Mouse (Mus musculus) T-helper 17 cell (primary cell): ENCODE measurements around the gene Dlg1.
"Not testable (repeated sequence)": the region's sequence is repeated elsewhere in the genome, so short reads cannot be mapped to it uniquely, and the experiment has no call there.

Experiments used
- in situ Hi-C, 2 experiments: fragments of 300-600 bp; cut with MboI, MseI; formaldehyde crosslinking; loops; 1 replicate in 1 of 2; 2 replicates in 1 of 2; pipeline ENCODE4 v1.15.1; 2025; ENCODE audit warnings: high pct_unique_total_duplicates in 2 of 2

Gene Dlg1

DNA sequence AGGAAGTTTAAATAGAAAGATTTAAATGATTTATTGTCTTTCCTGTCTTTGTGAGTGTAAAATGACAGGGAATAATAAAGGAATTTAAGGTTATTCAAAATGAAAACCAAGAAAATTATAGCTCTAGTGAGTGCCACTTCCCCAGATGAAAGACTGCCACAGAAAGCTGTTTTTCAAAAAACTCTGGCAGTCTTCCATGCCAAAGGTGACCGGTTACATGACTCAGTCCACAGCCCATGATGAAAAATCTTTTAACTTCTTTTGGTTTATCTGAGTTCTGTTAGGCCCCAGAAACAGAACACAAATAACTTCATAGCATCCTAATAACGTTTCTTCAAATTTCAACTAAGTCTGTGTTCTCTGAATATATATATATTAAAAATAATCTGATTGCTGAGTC is 7.7 kb upstream of the Dlg1 start:
- in situ Hi-C loops, result no loop called here

DNA sequence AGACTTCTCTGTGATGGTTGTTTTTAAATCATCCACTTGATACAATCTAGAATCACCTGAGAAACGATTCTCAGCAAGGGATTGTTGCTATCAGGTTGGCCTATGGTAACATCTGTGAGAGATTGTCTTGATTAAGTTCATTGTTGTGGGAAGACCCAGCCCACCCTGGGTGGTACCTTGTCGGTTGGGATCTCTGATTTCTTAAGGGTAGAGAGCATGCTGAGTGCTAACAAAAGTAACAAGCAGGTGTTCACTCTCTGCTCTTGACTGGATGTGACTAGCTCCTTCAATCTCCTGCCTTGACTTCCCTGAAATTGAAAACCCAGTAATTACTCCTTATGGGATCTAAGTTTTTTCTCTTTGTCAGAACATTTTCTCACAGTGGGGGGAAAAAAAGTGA is 5.7 kb upstream of the Dlg1 start:
- in situ Hi-C loops, result no loop called here

DNA sequence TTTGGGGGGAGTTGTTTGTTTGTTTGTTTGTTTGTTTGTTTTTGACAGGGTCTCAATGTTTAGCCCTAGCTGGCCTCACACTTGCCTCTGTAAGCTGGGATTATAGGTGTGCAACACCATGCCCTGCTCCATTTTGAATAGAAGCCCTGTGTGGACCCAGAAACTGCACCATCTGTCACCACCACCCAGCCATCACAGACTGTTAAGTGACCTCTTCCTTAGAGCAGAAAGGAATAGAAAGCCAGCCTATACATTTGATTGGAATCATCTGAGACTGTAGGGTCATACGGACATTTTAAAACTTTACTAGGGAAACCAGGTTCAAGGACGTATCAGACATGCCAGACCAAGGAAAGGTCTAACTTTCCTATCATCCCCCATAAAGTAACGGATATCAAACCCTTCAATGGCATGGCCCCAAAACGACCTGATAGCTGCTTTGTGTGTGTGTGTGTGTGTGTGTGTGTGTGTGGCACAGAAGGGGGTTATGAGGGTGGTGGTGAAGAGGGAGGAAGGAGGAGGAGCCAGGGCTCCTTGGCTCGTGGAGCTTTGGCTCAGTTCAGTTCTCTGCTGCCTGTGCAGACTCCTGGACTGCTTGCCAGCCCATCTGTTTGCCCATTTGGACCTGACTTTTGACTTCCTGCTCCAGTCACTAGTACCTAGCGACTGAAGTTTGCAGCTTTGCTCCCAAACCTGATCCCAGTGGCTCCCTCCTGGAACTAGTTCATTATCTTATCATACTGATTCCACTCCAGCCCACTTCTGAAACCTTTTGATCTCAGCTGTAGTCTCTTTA is 4.5 kb upstream of the Dlg1 start:
- in situ Hi-C loops, result no loop called here

DNA sequence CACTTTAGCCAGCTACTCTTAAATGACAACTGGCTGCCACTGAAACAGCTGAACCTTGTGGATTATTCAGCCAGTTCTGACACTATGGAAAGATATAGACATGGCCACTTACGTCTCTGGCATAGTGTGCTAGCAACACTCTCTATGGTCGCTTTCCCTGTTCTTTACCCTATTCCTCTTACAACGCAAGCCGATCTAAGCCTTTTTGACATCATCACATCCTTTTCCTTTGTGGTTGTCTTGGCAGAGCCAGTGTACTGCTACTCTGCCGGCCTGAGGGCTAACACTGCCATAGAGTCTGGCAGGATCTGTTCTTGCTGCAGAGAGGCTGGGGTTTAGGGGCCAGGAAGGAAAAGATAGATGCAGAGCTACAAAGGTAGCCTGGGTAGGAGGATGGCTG is 3.8 kb upstream of the Dlg1 start:
- in situ Hi-C loops, result no loop called here

DNA sequence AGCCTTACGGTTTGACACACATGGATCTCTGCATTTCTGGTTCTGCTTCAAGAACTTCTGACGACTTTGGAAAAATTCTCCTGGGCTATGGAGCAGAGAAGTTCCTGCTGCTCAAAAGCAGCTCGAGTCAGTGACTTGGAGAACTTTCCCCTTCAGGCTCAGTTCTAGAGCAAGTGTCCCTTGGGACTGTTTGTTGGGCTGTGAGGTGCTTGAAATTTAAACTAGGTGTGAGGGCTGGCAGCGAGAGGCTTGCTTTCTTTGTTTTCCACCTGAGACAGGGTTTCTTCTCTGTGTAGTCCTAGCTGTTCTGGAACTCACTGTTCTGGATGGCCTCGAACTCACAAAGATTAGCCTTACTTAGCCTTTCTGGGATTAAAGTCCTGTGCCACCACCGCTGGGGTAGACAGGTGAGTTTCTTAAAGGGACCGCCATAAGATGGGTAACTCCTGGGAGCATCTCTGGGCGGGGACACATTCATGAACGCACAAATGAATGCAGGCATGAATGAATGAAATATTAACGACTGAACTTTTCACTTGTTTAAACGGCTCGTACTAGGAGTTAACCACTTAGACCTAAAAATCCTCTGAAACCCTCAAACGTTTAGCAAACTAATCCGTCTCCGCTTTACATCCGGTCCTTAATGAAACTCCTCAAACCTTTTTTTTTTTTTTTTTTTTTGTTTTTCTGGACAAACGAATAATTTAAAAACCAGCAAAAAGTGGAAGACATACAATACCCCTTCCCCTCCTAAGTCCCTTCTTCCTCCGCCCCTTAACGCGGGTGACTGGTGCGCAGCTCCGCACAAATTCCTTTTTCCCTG is 476 bp upstream of the Dlg1 start:
- in situ Hi-C loops, result no loop called here

DNA sequence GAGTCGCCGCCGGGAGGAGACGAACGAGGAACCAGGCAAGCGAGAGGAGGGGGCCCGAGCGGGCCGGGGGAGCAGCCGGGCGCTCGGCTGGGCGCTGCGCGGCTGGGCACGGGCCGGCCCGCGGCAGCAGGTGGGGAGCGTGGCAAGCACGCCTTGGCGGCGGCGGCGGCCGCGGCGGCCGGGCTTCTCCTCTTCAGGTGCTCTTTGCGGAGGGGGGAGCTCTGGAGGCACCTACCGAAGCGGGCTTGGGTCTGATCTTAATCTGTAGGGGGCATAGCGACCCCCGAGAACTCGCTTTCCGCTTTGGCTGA is 999 bp downstream of the Dlg1 start:
- in situ Hi-C loops, result no loop called here

DNA sequence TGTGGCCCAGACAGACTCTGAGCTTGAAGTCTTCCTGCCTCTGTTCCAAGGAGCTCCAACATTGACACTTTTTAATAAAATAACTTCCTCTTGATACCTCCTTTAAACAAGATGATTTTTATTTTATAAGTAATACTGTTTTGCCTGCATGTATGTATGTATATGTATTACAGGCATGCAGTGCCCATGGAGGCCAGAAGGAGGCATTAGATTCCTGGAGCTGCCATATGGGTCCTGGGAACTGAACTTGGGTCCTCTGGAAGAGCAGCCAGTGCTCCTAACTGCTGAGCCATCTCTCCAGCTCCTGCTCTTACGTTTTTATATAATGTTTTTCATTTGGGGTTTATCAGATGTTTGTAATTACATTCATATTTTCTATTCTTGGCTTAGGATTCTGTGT is 9.0 kb downstream of the Dlg1 start:
- in situ Hi-C loops, result no loop called here

DNA sequence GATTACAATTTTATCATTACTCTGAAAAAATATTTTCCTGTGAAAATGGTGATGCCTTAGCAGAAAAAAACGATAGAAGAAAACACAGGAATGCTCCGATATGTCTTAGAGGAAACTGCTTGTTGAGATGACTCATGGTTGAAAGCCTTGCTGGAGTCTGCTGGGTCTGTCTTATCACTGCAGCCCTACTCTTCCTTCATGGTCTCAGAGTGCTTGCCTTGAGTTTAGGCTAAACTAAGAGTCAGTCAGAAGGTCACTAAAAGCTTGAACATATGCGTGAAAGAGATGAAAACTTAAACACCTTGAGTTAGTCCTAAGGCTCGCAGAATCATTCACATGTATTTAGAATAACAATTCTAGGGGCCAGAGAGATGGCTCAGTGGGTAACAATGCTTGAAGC is 14.2 kb downstream of the Dlg1 start:
- in situ Hi-C loops, result no loop called here

DNA sequence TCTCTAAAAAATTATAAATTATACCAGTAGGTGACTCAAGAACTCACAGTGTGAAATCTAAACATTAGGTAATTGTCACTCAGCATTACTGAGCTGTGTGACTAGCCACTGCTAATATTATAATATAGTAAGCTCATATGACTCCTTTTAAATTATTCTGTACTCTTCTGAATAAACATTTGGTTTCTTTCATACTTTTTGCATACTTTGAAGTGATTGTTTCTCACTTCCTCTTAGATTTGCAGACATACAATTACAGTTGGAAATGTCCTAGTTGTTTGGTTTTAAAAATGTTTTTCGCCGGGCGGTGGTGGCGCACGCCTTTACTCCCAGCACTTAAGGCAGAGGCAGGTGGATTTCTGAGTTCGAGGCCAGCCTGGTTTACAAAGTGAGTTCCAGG is 19.0 kb downstream of the Dlg1 start:
- in situ Hi-C loops, result no loop called here

DNA sequence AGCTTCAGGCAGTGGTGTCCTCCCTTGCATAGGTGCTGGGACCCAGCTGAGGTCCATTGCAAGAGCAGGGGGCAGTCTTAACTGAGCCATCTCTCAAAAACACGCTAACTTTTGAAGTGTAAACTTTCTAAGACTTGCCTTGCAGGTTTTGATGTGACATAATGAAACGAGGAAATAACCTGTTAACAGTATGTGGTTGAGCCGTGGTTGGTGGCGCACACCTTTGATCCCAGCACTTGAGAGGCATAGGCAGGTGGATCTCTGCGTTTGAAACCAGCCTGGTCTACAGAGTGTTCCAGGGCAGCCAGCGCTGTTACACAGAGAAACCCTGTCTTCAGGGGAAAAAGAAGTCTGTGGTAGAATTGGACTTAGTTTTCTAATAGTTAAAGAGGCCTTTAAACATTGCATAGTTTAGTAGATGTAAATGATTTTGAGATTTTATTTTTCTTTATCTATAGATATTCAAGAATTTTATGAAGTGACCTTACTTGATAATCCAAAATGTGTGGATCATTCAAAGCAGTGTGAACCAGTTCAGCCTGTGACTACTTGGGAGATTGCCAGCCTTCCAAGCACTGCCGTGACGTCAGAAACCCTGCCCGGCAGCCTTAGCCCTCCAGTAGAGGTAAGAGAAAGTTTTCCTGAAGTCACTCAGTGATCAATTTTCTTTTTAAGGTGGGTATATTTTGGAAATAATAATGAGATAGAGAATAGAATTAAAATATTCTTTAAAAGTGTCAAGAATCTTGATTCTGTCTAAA is 20.6 kb downstream of the Dlg1 start:
- in situ Hi-C loops, result no loop called here

DNA sequence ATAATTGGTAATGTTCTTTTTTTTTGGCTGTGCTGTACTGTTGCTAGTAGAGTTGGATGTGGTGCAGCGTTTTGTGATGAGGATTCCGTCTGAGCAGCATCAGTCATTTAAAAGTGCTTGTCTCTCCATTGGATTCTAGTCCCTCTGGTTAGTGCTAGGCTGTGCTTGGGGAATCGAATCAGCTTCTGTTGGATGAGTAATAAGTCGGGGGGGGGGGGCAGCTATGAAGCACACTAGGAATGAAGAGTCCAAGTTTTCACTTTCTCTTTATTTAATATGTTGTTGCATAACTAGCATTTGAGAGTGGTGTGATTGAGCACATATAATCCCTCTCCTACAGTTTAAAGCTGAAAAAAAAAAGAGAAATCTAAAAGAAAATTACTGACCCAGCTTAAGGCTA is 21.5 kb downstream of the Dlg1 start:
- in situ Hi-C loops, result no loop called here

DNA sequence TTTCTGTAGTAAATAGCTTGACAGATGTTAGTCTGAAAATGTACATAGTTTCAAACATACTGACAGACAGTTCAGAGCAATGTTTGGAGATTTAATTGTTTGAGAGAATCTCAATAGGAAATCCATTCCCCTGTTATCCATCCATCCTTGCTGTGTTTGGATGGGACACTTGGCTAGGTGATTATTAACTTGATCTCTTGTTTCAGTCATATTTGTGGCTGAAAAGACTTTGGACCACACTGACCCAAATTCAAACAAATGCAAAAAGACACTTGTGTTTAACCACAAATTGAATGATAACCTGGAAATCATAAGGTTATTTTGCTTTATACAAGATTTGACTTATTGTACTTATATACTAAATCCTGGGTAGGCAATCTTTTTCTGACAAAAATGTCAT is 24.5 kb downstream of the Dlg1 start:
- in situ Hi-C loops, result no loop called here

DNA sequence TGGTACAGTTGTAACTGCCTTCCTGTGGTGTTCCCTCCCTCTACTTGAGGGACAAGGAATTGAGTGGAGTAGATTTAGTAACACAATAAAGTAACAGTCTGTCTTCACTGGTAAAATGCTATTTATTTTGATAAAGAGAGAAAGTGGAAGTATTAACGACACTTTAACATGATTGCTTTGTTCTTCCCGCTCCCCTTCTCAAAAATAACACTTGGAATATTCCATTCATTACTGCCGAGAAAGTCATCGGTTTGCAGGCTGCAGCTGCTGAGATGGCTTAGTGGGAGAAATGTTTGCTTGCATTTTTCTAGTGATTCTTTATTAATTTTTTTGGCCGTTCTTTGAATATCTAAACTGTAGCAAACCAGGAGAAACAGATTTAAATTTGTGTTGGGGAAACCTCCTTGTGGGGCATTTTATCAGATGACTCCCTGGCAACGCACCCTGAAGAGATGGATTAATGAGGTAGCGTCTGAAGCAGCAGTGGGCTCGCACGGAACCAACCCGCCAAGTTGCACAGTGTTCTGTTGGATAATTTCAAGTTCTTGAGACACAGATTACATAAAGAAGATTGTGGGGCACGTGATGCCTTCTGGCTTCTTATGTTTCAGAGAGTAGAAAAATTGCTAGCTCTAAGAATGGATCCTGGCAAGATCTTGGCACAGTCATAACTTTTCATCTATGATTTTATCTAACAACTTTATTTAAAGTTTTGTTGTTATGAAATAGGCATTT is 32.2 kb downstream of the Dlg1 start:
- in situ Hi-C loops, result no loop called here

DNA sequence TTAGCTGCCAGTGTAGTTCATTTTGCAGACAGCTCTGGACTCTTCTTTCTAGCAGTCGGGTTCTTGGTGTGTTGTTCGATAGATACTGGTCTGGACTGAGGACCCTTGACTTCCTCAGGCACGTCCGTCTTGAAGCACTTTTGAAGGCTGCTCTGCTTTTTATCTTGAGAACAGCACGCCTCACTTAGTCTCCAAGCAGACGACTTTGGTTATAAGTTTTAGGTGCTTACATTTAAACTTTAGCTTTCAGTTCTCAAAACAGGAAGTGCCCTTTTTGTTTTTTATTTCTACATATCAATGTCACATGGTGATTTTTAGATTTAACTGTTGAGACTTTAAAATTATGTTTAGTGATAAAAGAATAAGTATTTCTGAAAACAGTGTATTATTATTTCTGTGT is 33.1 kb downstream of the Dlg1 start:
- in situ Hi-C loops, result no loop called here

DNA sequence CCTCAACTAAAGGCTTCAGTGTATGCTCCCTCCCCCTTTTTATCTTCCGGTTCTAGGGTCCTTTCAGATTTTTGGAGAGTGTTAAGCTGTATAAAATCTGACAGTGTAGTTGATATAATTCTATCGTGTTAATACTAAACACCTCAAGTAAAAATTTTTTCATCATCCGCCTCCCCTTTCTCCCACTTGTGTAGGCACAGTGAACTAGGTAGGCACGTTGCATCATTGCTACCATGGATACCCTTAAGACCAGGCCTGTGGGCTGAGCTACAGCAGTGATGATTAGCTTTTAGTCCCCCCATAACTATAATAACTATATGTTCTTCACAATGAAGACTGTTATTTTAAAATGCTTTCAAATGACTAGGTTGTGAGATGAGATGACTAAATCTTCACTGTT is 34.1 kb downstream of the Dlg1 start:
- in situ Hi-C loops, result no loop called here

DNA sequence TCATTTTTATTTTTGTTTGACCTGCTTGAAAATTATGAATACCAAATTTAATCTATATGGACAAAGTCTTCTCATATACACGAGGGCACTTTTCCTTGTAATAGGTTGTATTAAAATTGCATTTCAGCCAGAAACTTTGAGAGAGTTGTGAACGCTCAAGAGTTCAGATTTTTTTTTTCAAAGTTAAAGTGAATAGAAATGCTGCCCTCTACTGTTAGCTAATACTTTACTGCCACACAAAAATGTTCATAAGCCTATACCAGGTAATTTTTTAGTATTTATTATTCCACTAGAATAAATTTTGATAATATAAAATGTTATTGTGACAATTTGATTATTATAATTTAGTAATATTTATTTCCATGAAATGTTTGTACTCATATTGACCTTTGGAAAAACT is 42.0 kb downstream of the Dlg1 start:
- in situ Hi-C loops, result no loop called here

DNA sequence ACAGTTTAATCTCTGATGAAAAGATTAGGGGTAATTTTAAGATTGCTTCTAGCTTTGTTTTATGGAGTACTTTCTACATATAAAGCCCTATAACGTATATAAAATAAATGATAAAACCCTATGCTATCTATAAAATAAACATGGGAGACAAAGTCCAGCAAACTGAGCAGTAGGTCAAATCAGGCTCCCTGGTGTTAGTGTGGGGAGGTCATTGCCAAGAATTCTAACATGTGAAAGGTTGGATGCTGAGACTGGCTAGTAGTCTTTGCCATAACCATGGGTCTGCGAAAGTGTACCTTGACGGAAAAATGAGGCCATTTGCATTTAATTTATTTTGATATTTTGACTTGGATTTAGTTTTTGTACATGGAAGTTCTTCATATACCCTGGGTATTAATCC is 42.7 kb downstream of the Dlg1 start:
- in situ Hi-C loops, result no loop called here

DNA sequence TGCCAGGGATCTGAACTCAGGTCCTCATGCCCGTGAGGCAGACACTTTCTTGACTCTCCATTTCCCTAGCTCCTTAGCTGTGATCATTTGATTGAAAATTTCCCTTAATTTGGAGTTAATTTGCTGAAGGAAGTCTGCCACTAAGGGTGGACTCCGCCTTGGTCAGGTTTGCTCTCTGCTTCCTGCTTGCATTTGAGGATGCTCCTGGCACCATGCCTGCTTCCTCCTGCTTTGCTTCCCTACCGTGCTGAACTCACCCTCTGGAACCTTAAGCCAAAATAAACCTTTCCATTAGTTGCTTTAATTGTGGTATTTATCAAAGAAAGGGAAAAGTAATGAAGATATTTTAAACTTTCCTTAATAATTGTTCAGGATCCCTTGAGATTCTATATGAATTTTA is 44.1 kb downstream of the Dlg1 start:
- in situ Hi-C loops, result no loop called here

DNA sequence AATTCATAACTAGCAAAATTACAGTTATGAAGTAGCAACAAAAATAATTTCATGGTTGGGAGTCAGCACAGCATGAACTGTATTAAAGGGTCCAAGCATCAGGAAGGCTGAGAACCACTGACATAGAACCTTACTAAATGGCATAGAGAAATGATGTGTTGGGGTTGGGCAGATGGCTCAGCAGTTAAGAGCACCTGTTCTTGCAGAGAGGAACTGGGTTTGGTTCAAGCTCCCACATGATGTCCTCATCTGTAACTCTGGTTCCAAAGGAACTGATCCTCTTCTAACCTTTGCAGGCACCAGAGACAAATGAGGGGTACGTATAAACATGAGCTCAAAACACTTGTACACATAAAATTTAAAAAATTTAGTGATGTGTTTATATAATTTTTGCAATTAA is 59.7 kb downstream of the Dlg1 start:
- in situ Hi-C loops, result loop anchor here in 1 of 2 experiments (5.0 kb wide), 1 partner anchor 261 kb away; no protein-coding TSS in a partner anchor

DNA sequence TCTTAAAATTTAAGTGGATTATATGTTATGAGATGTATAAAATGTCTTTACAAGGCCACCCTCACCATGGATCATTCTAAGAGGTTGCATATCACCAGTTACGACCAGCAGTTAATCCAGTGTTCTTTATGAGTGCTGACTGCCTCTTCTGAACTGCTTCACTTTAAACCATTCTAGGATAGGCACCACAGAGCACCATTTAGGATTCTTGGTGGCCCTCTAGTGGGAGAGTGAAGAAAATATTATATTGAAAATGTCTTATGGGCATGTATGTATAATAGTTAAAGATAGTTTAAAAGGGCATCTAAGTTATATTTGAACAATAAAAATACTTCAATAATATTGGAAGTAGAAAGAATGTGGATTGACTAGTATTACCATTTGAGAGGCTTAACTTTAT is 60.9 kb downstream of the Dlg1 start:
- in situ Hi-C loops, result loop anchor here in 1 of 2 experiments (5.0 kb wide), 1 partner anchor 262 kb away; no protein-coding TSS in a partner anchor

DNA sequence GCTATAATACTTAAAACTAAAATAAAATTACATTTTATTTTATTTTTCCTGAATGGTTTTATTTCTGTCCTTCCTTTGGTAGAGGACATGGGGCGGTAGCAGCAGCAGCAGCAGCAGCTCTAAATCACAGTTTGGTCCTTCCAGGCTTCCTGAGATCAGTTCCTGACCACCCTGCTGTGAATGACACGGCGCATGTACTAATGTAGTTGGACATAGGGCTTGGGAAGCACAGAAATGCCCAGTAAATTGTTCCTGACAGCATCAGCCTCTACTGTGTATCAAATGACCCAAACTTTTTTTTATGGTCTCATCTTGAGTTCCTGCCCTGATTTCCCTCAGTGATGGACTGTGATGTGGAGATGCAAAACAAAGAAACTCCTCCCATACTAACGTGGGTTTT is 61.6 kb downstream of the Dlg1 start:
- in situ Hi-C loops, result loop anchor here in 1 of 2 experiments (5.0 kb wide), 1 partner anchor 263 kb away; no protein-coding TSS in a partner anchor

DNA sequence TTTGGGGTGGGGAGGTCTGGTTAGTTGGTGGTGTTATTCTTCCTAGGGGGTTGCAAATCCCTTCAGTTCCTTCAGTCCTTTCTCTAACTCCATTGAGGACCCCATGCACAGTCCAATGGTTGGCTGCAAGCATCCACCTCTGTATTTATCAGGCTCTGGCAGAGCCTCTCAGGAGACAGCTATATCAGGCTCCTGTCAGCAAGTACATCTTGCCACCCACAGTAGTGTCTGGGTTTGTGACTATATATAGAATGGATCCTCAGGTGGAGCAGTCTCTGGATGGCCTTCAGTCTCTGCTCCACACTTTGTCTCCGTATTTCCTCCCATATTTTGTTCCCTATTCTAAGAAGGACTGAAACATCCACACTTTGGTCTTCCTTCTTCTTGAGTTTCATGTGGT is 67.7 kb downstream of the Dlg1 start:
- in situ Hi-C loops, result not testable (repeated sequence)
